Mouse (Mus musculus): ENCODE measurements around the gene Cdc25b. TPM values are rescaled to one million over a fixed set of nuclear protein-coding genes. Genes with fewer than 3 reads are reported as not detected.

Gene Cdc25b
- polyA plus RNA-seq, 2 experiments from 2014 or later = 49.8 to 63.9 TPM

DNA sequence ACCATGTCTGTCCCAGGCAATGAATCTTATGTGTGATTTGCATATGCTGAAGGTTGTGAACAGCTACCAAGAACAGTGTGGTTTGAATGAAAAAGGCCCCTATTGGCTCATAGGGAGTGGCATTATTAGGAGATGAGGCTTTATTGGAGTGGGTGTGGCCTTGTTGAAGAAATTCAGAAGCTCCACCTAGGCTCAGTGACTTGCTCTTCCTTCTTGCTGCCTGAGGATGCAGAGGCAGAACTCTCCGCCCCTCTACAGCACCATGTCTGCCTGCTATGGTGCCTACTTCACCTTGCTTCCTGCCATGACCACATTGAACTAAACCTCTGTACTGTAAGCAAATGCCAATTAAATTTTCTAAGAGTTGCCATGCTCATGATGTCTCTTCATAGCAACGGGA lies 45.8 kb downstream of the Cdc25b start:
- no peak for ATAC-seq

DNA sequence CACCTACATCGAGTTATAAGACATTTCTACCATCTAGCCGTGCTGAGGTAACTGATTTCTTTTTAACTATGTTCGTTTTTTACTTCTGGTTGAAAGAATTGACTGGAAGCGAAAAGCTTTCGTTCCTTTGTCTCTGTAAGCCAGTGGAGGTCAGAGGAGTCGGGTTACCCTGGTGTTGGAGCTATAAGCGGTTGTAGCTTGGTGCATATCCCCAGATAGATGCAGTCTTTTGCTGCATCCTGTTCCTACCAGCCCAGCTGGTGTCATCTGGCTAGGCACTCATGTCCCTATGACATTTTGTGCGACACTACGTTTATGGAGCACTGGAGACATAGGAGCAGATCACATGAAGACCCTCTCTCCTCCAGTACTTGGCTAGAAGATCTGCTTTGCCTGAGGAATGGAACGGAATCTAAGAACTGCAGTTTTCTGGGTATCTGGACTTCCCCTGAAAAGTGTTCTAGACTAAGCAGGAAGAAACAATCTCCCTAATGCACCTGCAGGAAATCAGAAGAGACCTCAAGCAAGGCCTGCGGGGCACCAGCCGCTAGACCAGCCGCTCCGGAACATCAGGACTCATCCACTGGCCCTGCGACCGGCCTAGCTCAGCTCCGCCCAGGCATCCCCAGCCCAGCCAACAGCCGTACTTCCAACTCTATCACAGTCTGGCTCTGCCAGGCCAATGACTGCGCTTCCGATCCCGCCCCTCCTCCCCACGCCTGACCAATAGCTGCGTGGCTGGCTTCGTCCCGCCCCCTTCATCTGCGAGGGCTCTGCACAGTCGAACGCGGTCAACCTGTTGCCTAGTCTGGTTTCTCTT lies 46.8 kb downstream of the Cdc25b start, which contains the start of gene Mavs:
Gene Mavs (plus strand): TSS at position 757 of the 820 bp plus-strand sequence.
- peak; percentile 99 for ATAC-seq

DNA sequence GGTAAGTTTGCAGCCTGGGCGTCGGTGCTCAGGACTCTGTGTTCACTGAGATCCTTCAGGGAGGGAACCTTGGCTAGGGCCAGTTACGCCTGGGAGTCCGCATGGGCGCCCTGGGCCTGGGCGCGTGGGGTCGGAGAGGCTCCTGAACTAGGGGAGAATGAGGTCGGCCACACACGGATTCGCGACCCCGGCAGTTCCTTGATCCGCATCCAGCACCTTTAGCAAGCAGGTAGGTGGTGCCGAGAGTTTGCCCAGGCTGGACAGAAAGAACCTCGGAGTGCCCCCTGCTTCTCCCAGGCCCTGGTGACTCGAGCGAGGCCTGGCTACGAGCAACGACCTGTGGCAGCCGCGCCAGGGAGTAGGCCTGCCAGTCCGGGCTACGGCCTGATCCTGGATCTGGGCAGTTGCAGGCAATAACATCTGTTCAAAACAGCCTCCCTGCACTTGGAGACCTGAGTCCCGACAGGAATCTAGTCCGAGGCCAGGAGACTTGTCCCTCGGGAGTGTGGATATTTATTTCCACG lies 47.4 kb downstream of the Cdc25b start:
- peak; percentile 1 for ATAC-seq

DNA sequence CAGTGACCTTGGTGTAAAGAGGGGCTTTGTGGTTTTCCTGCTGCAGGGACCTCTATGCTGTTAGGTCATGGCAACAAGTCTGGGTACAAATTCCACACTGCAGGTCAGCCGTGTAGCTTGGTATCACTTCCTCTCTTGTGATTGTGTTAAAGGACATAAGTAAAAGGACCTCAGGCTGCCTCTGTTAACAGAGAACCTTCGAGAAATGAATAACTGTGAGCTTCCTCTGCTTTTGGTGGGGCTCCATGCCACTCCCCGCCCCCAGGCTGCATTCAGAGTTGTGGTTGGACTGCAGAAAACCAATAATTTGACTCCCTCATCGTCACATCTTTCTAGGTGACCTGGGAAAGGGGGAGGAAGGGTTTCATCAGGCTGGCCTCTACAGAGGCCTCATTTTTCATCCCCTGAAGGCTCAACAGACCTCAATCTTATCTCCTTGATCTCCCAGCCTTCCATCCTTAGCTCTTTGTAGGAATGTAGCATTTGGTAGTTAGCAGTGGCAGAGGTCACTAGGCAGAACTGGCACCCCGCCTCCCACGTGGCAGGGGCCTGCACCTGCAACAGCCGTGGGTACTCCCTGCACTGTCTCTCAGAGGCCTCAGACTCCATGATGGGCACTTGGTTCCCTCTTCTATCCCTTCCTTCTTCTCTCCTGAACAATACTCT lies 48.4 kb downstream of the Cdc25b start:
- ATAC-seq = no peak

DNA sequence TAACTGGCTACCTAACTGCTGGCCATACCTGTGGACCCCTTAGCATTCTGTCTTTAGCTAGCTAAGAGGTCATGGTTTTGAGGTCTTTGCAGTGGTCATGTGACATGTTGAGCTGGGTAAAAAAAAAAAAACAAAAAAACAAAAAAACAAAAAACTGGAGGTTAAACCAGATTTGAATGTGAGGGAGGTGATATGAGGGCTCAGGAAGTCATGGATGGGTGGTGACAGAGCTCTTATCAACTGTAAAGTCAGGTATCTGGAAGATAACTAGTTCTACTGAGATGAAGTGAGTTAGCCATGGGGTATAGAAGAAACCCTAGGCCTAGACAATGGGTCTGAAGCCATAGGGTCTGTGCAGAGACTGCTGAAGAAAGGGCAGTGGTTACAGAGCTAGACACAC lies 55.4 kb downstream of the Cdc25b start:
- no peak for ATAC-seq

DNA sequence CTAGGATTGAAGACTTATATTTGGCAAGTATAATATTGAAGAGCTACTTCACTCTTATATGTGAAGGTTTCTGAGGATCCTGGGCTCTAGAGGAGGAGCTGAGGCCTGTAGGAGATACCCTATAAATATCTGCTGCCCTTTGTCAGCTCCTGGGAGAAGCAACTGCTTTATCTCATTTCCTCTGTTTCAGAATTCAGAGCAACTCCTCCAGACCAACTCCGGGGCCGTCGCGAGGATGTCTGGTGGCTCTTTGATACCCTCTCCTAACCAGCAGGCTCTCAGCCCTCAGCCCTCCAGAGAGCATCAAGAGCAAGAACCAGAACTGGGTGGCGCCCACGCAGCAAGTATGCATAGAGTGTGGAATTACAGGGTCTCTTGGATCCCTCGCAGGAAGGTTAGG lies 56.2 kb downstream of the Cdc25b start:
- no peak for ATAC-seq

Other genes starting within 250 kb of the Cdc25b start
- not detected for gene Gfra4, start 143.9 kb upstream of the Cdc25b start, polyA plus RNA-seq (2017; shearing (Covaris generic))
- 1 to 10 TPM in 1 of 2 experiments, under 1 TPM in 1; 0.95 to 1.9 TPM for gene Adam33, start 123.1 kb upstream of the Cdc25b start, polyA plus RNA-seq (2017; shearing (Covaris generic))
- not detected for gene Siglec1, start 100.2 kb upstream of the Cdc25b start, polyA plus RNA-seq (2017; shearing (Covaris generic))
- gene Hspa12b, start 59.7 kb upstream of the Cdc25b start, polyA plus RNA-seq (2017; shearing (Covaris generic)) = not detected
- not detected for gene Gm11037, start 53.5 kb upstream of the Cdc25b start, polyA plus RNA-seq (2017; shearing (Covaris generic))
- gene 1700037H04Rik, start 26.9 kb upstream of the Cdc25b start, polyA plus RNA-seq (2017; shearing (Covaris generic)) = 10 to 100 TPM; 37.5 to 50.3 TPM
- gene Cenpb, start 6.9 kb upstream of the Cdc25b start, polyA plus RNA-seq (2017; shearing (Covaris generic)) = 1 to 10 TPM; 2.1 to 2.5 TPM
- under 1 TPM; 0.34 to 0.79 TPM for gene Spef1, start 333 bp downstream of the Cdc25b start, polyA plus RNA-seq (2017; shearing (Covaris generic))
- gene Ap5s1, start 20.1 kb downstream of the Cdc25b start, polyA plus RNA-seq (2017; shearing (Covaris generic)) = 10 to 100 TPM; 23.8 to 28.5 TPM
- 10 to 100 TPM; 22.5 to 34.2 TPM for gene Mavs, start 47.1 kb downstream of the Cdc25b start, polyA plus RNA-seq (2017; shearing (Covaris generic))
- 10 to 100 TPM in 1 of 2 experiments, 1 to 10 TPM in 1; 7.7 to 12.0 TPM for gene Pank2, start 75.5 kb downstream of the Cdc25b start, polyA plus RNA-seq (2017; shearing (Covaris generic))
- gene Rnf24, start 165.9 kb downstream of the Cdc25b start, polyA plus RNA-seq (2017; shearing (Covaris generic)) = 1 to 10 TPM in 1 of 2 experiments, under 1 TPM in 1; 0.76 to 1.5 TPM

Measured in CD4-positive, CD25-positive, alpha-beta regulatory T cell, adult 4 months (primary cell).